Mouse (Mus musculus) large intestine, adult 2 months (tissue): ENCODE data around the gene Sparc. TPM values are rescaled to one million over a fixed set of nuclear protein-coding genes. Genes with fewer than 3 reads are reported as not detected.

Experiments
- DNase-seq: peaks from one replicate; pipeline ENCODE4 v3.0.0-alpha.2; 2012; ENCODE audit warnings: low read depth, low spot score
- whole genome bisulfite sequencing: fragments of 180-500 bp; shearing (Covaris S2); methylation state at CpG from one replicate; pipeline ENCODE4 v1.1.7; 2018; 5-methylcytosine and 5-hydroxymethylcytosine counted together
- polyA plus RNA-seq: library from polyadenylated mRNA; depleted of rRNA; stranded (reverse); fragments of >200 nt; gene quantifications from 2 replicates; pipeline ENCODE4 v1.2.3, GENCODE M21; 2012; rRNA removed

Gene Sparc
- polyA plus RNA-seq, 1 experiment: 450 TPM

DNA sequence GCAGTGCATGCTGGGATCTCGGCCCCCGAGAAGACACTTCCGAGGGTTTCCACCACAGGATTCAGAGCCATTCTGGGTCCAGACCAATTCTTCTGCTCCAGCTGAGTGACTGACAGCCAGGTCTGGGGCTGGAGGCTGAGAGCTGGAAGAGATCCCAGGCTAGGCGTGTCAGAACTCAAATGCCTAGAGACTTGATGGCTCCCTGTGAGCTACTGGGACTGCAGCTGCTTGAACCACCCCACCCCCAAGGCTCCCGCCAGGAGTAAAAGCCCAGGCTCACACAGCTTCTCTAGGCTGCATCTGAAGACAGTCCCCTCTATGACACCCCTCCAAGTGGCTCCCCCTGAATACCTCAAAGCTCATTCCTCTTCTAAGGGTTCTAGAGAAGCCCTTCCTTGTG is 44.6 kb downstream of the Sparc start:
- WGBS: 39% methylated on average over 5 of the region's 5 CpGs

DNA sequence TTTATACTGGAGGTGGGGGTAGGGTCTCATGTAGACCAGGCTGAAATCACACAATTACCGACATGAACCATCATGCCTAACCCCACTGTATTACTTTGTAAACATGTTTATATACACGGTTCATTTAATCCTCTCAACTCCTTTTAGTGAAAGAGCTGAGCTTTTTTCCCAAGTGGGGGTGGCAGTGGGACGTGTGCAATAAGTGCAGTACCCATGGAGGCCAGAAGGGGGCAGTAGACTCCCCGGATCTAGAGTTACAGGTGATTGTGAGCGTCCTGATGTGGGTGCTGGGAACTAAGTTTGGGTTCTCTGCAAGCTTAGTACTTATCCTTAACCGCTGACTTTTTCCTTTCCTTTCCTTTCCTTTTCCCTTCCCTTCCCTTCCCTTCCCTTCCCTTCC is 49.1 kb downstream of the Sparc start:
- DNase-seq: no peak
- 62% methylated on average over 6 of the region's 6 CpGs for WGBS

More for the DNA sequence above, 44.6 kb downstream of the Sparc start:
- no peak for DNase-seq

- 77% methylated on average over 12 of the region's 12 CpGs for WGBS
- no peak for DNase-seq
These were observed 49.6 kb downstream of the Sparc start for GRCm38 (mm10) chr11:55373373-55373772.

GRCm38 (mm10) chr11:55372001-55372400 is 51.0 kb downstream of the Sparc start:
- WGBS: 64% methylated on average over 6 of the region's 6 CpGs

DNA sequence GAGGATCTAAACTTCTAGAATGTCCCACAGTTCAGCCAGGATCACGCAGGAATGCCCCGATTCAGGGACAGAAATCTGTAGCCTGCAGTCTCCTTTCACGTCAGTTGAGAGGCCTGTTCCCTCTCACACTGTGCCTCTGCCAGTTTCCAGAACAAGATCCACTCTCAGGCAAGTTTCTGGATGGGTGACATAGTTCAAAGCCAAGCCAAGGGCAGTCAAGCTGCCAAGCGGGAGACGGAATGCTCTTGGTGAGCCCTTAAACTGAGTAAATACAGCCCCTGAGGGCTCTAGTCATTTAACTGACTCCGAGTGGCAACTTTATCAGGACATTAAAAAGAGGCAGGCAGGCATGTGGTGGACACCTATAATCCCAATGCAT is 53.9 kb downstream of the Sparc start:
- no peak for DNase-seq

More at GRCm38 (mm10) chr11:55372001-55372400, 51.0 kb downstream of the Sparc start:
- no peak for DNase-seq

GRCm38 (mm10) chr11:55368388-55369092 is 54.4 kb downstream of the Sparc start:
- WGBS: 55% methylated on average over 4 of the region's 4 CpGs
- DNase-seq: no peak

More for the DNA sequence above, 53.9 kb downstream of the Sparc start:
- WGBS: 45% methylated on average over 6 of the region's 6 CpGs

- no peak for DNase-seq
- WGBS: 58% methylated on average over 10 of the region's 10 CpGs
These were observed 55.2 kb downstream of the Sparc start for GRCm38 (mm10) chr11:55367783-55368182.

GRCm38 (mm10) chr11:55365840-55366239 is 57.1 kb downstream of the Sparc start:
- WGBS: 84% methylated on average over 5 of the region's 5 CpGs
- no peak for DNase-seq

DNA sequence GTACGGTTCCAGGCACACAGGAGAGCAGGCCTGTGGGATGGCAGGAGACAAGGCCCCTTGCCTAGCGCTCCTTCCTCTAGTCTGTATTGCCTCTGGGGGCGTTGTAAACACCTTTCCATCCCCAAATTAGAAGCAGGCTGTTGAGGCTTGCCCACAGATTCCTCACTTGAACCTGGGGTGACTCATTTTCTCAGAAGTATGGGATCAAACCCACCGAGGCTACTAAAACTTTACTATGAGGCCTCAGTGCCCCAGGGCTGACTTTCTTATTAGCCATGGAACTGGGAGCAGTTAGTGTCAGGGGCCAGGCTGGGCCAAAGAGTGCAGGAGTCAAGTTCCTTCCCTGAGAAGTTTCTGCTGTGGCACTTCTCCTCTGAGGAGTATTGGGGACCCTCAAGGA is 57.7 kb downstream of the Sparc start:
- WGBS: 54% methylated on average over 4 of the region's 4 CpGs
- DNase-seq: no peak

GRCm38 (mm10) chr11:55364662-55365061 is 58.3 kb downstream of the Sparc start:
- WGBS: 82% methylated on average over 3 of the region's 3 CpGs
- no peak for DNase-seq

DNA sequence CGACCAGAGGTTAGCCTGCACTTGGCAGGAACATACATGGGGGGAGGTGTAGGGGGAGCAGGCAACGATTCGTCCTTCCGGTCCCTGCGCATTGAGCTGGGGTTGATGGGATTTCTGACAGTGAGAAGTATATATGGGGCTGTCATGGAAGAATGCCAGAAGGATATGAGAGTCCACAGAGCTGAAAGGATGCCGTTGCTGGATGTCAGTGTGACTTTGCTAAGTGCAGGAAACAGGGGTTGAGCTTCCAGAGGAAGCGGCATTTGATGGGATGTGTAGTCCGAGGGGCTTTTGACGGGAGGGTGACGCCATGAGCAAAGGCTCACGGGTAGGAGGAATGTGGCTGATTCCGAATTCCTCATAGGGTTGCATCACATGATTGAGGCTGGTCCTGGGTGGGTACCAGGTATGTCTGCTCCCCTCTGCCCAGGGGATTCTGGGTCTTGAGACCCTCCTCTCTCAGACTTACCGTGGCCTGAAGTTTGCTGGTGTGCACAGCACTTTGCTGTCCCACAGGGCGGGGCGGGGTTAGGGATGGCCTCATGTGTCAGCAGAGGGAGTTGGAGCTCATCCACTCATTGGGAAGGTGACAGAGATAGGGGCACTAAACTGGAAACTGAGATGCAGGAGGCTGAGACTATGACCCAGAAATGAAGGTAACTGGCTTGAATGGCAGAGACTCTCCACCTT is 64.7 kb downstream of the Sparc start:
- WGBS: 69% methylated on average over 15 of the region's 15 CpGs
- no peak for DNase-seq

DNA sequence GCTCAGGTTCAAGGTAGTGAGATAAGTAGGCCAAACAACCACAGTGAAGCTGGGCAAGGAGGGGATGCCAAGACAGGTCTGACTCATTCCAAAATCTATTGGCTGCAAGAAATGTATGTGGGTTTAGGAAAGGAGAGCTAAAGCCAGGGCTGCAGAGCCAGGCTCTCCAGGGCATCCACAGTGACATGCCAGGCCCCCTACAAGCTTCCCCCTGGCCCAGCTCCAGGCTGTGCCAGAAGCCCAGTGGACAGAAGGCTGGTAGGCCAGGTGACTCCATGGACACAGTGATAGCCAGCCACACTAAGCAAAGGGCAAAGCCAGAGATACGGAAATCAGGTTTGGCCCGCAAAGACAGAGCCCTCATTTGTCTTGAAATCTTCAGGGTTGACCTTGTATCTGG is 66.1 kb downstream of the Sparc start:
- 96% methylated on average over 2 of the region's 2 CpGs for whole genome bisulfite sequencing
- DNase-seq: no peak

Other genes with a start within 250 kb of the Sparc start
- gene Slc36a2, start 238.1 kb downstream of the Sparc start, polyA plus RNA-seq: 2.9 and 3.6 TPM in 2 replicates
- gene Slc36a1, start 218.8 kb downstream of the Sparc start, polyA plus RNA-seq: 17.3 and 73.4 TPM in 2 replicates
- gene Fat2, start 86.6 kb downstream of the Sparc start, polyA plus RNA-seq: 0.01 TPM in 2 replicates
- 388 and 447 TPM in 2 replicates for gene Atox1, start 38.1 kb upstream of the Sparc start, polyA plus RNA-seq
- 25.7 and 27.8 TPM in 2 replicates for gene G3bp1, start 46.5 kb upstream of the Sparc start, polyA plus RNA-seq
- not detected in 2 replicates for gene Glra1, start 185.0 kb upstream of the Sparc start, polyA plus RNA-seq